Mouse (Mus musculus): ENCODE results near the gene Narfl. TPM values are rescaled to one million over a fixed set of nuclear protein-coding genes. Genes with fewer than 3 reads are reported as not detected.

The Narfl gene
- 26.9 and 34.3 TPM in 2 replicates for total RNA-seq (2012; rRNA removed)
- polyA plus RNA-seq (2012; ENCODE audit: insufficient read depth in 1 of 2, insufficient read length in 2 of 2, low read depth in 1 of 2, low replicate concordance in 2 of 2, missing spikeins in 1 of 2) = 10 to 100 TPM in 1 of 2 experiments, not detected in 1; 30.6 TPM

- peaks cover 3% of the 10 kb centered on the region in 2 experiments; a peak in 2 of 4 replicates for H3K27me3 ChIP-seq (ENCODE audit: control insufficient read depth in 1 of 2, insufficient read depth in 2 of 2, low read length in 2 of 2)
- H3K4me3 ChIP-seq (ENCODE audit: control insufficient read depth in 1 of 2, insufficient read depth in 1 of 2, low read depth in 2 of 2, low read length in 2 of 2) = peak within 1 kb of the TSS; percentile 73 to 74
- H3K27ac ChIP-seq (ENCODE audit: control insufficient read depth, low read depth, low read length) = no peak within 1 kb of the TSS
- no peaks in the 10 kb centered on the region for H3K9me3 ChIP-seq (replicated peaks; ENCODE audit: insufficient read depth, low read length)
- H3K36me3 ChIP-seq (ENCODE audit: control insufficient read depth in 1 of 2, insufficient read depth in 2 of 2, low read length in 2 of 2) = no peaks in the 10 kb centered on the region; a peak in 1 of 4 replicates
- peaks cover 0 to 10% of the 10 kb centered on the region in 2 experiments; a peak in 3 of 4 replicates for H3K4me1 ChIP-seq (ENCODE audit: control insufficient read depth in 1 of 2, insufficient read depth in 2 of 2, low read length in 2 of 2)
- peak within 1 kb of the TSS; percentile 86 for H3K9ac ChIP-seq (ENCODE audit: control insufficient read depth, low read depth, low read length, poor library complexity, severe bottlenecking)
- peak; percentile 98 for DNase-seq (ENCODE audit: low read depth, low spot score)
- H3K79me2 ChIP-seq (ENCODE audit: control insufficient read depth, insufficient read depth, low read length, poor library complexity) = peaks cover 8% of the 10 kb centered on the region
- TF ChIP-seq CHD2 (IDR thresholded peaks at IDR 0.05; ENCODE audit: low read length) (no peak), TCF12 (IDR thresholded peaks at IDR 0.05; ENCODE audit: low read depth, low read length) (peak; percentile 86), MAZ (IDR thresholded peaks at IDR 0.05; ENCODE audit: low read depth, low read length) (peak; percentile 88; the same call in 1 of the 2 replicates), HCFC1 (IDR thresholded peaks at IDR 0.05; ENCODE audit: low read depth, low read length) (peak; percentile 99), JUND (IDR thresholded peaks at IDR 0.05; ENCODE audit: low read depth, low read length) (0 out of 2 replicates have a peak, but pooled peaks have one; percentile 14), NRF1 (IDR thresholded peaks at IDR 0.05; ENCODE audit: insufficient read depth, low read depth, low read length, poor library complexity, severe bottlenecking) (peak; percentile 95), E2F4 (IDR thresholded peaks at IDR 0.05; ENCODE audit: borderline replicate concordance, low read depth, low read length) (no peak), KAT2A (conservative IDR thresholded peaks at IDR 0.05; ENCODE audit: low read depth, low read length) (peak; percentile 99), POLR2AphosphoS2 (IDR thresholded peaks at IDR 0.05; ENCODE audit: low read length) (no peak; the same call in 1 of the 2 replicates), TAL1 (IDR thresholded peaks at IDR 0.05; ENCODE audit: low read length) (no peak), MAX (IDR thresholded peaks at IDR 0.05; ENCODE audit: low read length) (peak; percentile 62; the same call in 1 of the 2 replicates), RAD21 (IDR thresholded peaks at IDR 0.05; ENCODE audit: low read depth, low read length) (peak; percentile 68), UBTF (IDR thresholded peaks at IDR 0.05; ENCODE audit: borderline replicate concordance, insufficient read depth, low read depth, low read length) (no peak), GABPA (IDR thresholded peaks at IDR 0.05; ENCODE audit: low read depth, low read length) (no peak; the same call in 1 of the 2 replicates), EP300 (IDR thresholded peaks at IDR 0.05; ENCODE audit: low read depth in 1 of 2, low read length in 2 of 2) (no peak), GATA1 (IDR thresholded peaks at IDR 0.05; ENCODE audit: low read depth, low read length) (no peak), TBP (IDR thresholded peaks at IDR 0.05; ENCODE audit: low read depth, low read length) (peak; percentile 97), MAFK (IDR thresholded peaks at IDR 0.05; ENCODE audit: borderline replicate concordance, low read depth, low read length) (no peak), ZKSCAN1 (IDR thresholded peaks at IDR 0.05; ENCODE audit: low read depth, low read length) (no peak), ZNF384 (IDR thresholded peaks at IDR 0.05; ENCODE audit: low read depth, low read length) (no peak), POLR2AphosphoS5 (IDR thresholded peaks at IDR 0.05; ENCODE audit: borderline replicate concordance, low read depth, low read length) (no peak), MXI1 (IDR thresholded peaks at IDR 0.05; ENCODE audit: low read depth, low read length) (peak; percentile 93), RCOR1 (IDR thresholded peaks at IDR 0.05; ENCODE audit: low read depth, low read length) (no peak), MYC (IDR thresholded peaks at IDR 0.05; ENCODE audit: low read depth, low read length) (peak; percentile 82; the same call in 1 of the 2 replicates), CHD1 (IDR thresholded peaks at IDR 0.05; ENCODE audit: low read depth, low read length) (no peak), BHLHE40 (IDR thresholded peaks at IDR 0.05; ENCODE audit: borderline replicate concordance, low read depth, low read length) (no peak), ZC3H11A (IDR thresholded peaks at IDR 0.05; ENCODE audit: low read depth, low read length) (peak; percentile 79), MYB (IDR thresholded peaks at IDR 0.05; ENCODE audit: low read depth, low read length) (no peak), USF1 (IDR thresholded peaks at IDR 0.05; ENCODE audit: low read depth, low read length) (peak; percentile 63), ELF1 (IDR thresholded peaks at IDR 0.05; ENCODE audit: low read depth, low read length) (peak; percentile 100), SMC3 (IDR thresholded peaks at IDR 0.05; ENCODE audit: low read depth, low read length) (peak; percentile 96), NELFE (IDR thresholded peaks at IDR 0.05; ENCODE audit: low read depth, low read length) (peak; percentile 72), CTCF (IDR thresholded peaks at IDR 0.05 in 2 of 3, conservative IDR thresholded peaks at IDR 0.05 in 1 of 3; ENCODE audit: control insufficient read depth in 1 of 3, insufficient read depth in 1 of 3, low read depth in 2 of 3, low read length in 3 of 3, poor library complexity in 1 of 3, severe bottlenecking in 1 of 3) (peak; percentile 89 to 98 (median 97)), MEF2A (IDR thresholded peaks at IDR 0.05; ENCODE audit: extremely low read depth, insufficient replicate concordance, low read depth, low read length, poor library complexity, severe bottlenecking) (0 out of 2 replicates have a peak, but pooled peaks have one; percentile 65), POLR2A (IDR thresholded peaks at IDR 0.05; ENCODE audit: control insufficient read depth in 1 of 2, insufficient read depth in 1 of 2, low read depth in 1 of 2, low read length in 2 of 2, poor library complexity in 1 of 2) (peak; percentile 71 to 72; a peak in 3 of 4 replicates)
Observed at GRCm38 (mm10) chr17:25773549-25774120, at the start of gene Narfl. TSS of gene Narfl (plus strand) at chr17:25773776.
